Mouse (Mus musculus): ENCODE measurements at regions not wholly inside any gene's neighbourhood (a gene's known extent, or its start where the extent isn't known, plus 50 kb on each side); places are given as distances from the start of the nearest gene placed in this dataset.

DNA sequence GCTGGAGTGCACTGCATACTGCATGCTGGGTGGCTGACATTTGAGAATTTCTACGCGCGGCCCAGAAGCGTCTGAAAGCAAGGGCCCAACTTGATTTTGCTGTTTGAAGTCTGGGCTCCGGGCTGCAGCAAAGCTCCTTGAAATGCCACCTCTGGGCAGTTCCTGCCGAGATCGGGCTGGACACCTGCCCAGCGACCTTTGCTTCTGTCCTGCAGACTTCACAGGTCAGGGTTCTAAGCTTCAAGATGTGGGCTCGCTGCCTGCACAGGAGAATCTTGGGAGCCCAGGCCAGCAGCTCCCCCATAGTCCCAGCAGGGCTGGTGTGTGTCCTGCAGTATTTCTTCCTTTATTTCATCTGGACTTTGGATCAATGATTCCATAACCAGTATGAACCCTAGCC lies 57.1 kb upstream of the A230072I06Rik start:
- Histone ChIP-seq H3K4me1 (peaks cover 20% of the 10 kb centered on the region; the same call in 1 of the 2 replicates), H3K4me3 (no peak overlapping the region), H3K36me3 (no peaks in the 10 kb centered on the region), H3K4me2 (replicated peaks) (no peak overlapping the region), H3K9ac (replicated peaks) (no peak overlapping the region), H3K27ac (replicated peaks) (no peak overlapping the region), H3K9me3 (no peaks in the 10 kb centered on the region), H3K27me3 (peaks cover 57% of the 10 kb centered on the region)
- ATAC-seq (ENCODE audit: low FRiP score, low read depth), result no peak
- 86% methylated on average over 9 of the region's 9 CpGs for WGBS

DNA sequence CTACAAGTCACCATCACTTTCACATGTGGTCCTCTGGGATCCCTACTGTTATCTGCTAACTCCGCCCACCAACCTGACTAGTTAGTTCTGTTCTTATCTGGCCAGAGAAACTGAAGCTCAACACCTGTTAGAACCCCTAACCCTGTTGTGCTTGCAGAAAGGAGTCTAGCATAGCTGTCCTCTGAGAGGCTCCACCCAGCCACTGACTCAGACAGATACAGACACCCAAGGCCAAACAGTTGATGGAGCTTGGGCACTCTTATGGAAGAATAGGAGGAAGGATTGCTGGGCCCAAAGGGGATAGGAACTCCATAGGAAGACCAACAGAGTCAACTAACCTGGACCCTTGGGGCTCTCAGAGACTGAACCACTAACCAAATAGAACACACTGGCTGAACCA lies 55.2 kb upstream of the A230072I06Rik start:
- no peaks in the 10 kb centered on the region for H3K36me3 ChIP-seq
- ATAC-seq (ENCODE audit: low FRiP score, low read depth), result no peak
- WGBS, result 100% methylated on average over 1 of the region's 1 CpGs
- peaks cover 48% of the 10 kb centered on the region for H3K27me3 ChIP-seq
- H3K27ac ChIP-seq (replicated peaks), result no peak overlapping the region
- H3K4me2 ChIP-seq (replicated peaks), result no peak overlapping the region
- H3K9me3 ChIP-seq, result no peaks in the 10 kb centered on the region
- no peak overlapping the region for H3K9ac ChIP-seq (replicated peaks)
- peaks cover 17% of the 10 kb centered on the region; the same call in 1 of the 2 replicates for H3K4me1 ChIP-seq
- H3K4me3 ChIP-seq, result no peak overlapping the region

Data from midbrain, embryonic 12.5 days (tissue).